Mouse (Mus musculus) left cerebral cortex, postnatal 36 days (tissue): ENCODE data around the gene Ubxn6. TPM values are rescaled to one million over a fixed set of nuclear protein-coding genes. Genes with fewer than 3 reads are reported as not detected.
"Not testable (repeated sequence)": the region's sequence is repeated elsewhere in the genome, so short reads cannot be mapped to it uniquely, and the experiment has no call there.

ENCODE experiments used
- DNase-seq, 2 experiments: peaks; one replicate each; pipeline ENCODE4 v3.0.0; 2021 to 2022; ENCODE audit warnings: low spot score in 2 of 2, mixed read lengths in 1 of 2
- intact Hi-C: fragments of 180-260 bp; cut with DNase I; formaldehyde crosslinking; loops from one replicate; pipeline ENCODE4 v1.15.1; 2025
- total RNA-seq, 2 experiments: library from RNA; stranded (reverse); gene quantifications; 2 replicates each; pipeline ENCODE4 v1.2.3; 2021

Gene Ubxn6
- total RNA-seq, 2 experiments from 2014 or later = 87.9 to 94.9 TPM

DNA sequence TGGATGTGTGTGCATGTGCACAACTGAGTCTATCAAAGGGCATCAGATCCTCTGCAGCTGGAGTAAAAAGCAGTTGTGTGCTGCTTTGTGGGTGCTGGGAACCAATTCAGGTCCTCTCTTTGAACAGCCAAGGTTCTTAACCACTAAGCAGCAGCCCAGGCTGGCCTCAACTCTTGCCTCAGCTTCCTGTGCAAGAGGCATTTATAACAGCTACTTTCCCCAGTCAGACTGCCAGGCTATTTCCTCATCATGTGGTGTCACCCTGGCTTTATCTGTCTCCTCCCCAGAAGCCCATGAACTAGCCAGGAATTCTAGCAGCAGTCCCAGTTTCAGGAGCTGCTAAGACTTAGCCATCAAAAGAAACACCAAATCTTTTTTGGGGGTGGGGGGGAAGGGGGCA is 8.4 kb downstream of the Ubxn6 start:
- intact Hi-C loops = no loop called here
- DNase-seq = no peak

DNA sequence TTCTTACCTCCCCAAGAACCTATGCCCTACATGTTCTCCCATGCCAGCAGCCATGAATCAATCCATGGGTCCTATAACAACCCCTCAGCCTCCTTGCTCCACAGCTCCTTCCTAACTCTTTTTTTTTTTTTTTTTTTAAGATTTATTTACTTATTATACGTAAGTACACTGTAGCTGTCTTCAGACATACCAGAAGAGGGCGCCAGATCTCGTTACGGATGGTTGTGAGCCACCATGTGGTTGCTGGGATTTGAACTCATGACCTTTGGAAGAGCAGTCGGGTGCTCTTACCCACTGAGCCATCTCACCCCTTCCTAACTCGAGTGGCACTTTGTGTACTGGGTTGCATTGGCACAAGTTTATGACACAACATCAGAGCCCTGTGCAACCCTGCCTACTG is 9.1 kb downstream of the Ubxn6 start:
- DNase-seq, intact Hi-C loops: not testable (repeated sequence)

DNA sequence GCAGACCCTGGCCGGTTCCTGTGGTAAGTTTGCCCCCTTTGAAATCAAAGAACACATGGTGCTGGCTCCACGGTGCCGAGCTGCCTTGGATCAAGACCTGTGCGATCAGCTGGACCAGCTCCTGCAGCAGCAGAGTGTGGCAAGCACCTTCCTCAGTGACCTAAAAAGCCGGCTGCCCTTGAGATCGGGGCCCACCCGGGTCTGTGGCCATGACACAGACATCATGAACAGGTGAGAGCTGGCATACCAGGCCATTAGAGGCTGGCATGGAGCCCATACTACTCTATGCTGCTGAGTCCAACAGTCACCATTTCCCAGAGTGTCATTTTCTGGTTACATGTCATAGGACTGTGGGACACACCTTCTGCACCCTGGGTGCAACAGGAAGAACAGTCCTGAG is 12.7 kb downstream of the Ubxn6 start:
- intact Hi-C loops = no loop called here
- DNase-seq = no peak

DNA sequence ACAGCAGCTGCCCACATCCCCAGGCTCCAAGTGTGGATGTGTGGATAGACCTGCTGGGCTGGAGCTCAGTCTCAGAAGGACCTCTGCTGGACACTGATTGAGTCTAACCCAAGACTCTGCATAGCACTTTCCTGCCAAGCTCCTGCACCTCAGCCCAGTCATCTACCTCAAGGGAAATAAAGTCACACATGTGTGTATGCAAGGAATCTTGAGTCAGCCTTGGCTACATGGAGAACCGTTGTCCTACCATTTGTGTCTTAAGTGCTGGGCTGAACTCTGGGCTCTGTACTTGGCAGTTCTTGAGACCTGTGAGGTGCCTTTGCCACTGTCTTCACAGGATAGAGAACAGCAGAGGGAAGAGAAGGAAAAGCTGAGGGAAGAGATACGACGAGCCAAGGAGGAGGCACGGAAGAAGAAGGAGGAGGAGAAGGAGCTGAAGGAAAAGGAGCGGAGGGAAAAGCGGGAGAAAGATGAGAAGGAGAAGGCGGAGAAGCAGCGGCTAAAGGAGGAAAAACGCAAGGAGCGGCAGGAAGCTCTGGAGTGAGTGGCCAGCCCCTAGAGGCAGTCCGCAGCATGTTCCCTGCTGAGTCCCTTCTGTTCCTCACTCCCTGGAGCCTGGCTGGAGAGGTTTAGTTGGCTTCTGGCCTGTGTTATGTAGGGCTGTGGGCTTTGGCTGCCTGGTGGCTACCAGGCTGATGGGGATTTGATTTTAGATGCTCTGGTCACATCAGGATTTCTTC is 17.3 kb downstream of the Ubxn6 start:
- intact Hi-C loops = no loop called here
- DNase-seq = no peak

DNA sequence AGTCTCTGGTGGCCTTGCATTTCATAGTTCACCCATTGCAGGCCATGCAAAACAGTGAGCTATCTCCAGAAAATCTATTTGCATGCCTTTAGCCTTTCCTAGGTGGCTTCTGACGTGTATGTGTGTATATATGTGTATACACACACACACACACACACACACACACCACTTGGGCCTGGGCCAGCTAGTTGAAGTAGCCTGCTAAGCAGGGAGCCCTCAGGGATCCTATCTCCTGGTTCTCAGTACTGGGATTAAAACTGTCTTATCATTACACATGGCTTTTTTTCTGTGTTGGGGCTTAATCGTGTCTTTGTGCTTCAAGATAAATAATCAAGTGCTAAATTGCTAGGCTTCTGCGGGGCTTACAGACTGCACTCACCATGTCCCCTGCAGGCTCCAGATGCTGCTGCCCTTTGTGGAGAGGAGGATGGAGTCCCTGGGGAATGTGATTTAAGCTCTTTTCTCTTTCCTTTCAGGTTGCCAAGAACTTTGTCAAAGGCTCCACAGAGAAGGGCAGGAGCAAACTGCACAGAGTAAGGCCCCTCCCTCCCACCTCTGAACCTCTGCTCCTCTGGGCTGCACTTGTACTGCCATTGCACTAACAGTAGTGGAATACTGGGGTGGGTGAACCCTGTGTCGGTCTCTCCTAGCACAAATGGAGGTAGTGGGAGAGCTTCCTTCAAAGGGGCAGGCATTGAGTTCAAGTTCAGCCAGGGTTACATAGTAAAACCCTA is 18.7 kb downstream of the Ubxn6 start:
- no peak for DNase-seq
- intact Hi-C loops = no loop called here

DNA sequence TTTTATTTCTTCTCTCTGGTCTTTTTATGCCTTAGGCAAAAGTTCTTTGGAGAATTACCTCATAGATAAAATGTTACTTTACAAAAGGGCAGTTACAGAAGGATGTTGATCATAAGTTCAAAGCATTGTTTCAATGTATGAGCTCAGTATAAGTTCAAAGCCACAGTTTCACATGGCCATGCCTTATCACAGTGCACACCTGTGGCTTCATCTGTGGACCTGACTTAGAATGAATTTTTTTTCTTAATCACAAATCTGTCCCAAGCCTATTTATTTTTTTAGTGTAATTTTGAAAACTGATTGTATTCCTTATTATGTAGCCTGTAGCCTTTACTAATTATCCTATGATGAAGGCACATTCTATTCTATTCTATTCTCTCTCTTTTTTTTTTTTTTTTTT is 19.9 kb downstream of the Ubxn6 start:
- intact Hi-C loops = no loop called here

DNA sequence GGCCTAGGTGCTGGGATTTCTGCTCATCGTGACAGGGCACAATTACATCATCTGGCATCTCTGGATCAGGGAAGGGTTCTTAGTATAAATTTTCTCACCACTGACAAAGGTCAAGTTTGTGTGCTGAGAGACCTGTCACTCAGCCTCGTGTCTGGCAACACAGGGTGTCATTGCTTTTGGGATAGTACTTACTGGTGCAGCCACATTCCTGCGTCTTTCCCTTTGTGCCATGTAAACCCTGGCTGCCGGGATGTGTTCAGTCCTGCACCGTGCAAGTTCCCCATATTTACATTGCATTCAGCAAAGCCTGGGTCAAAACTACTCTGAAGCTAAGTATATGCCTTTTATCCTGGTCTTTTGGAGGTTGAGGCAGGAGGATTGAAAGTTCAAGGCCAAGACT is 23.5 kb downstream of the Ubxn6 start:
- intact Hi-C loops = no loop called here
- DNase-seq = no peak

More for the DNA sequence above, 19.9 kb downstream of the Ubxn6 start:
- DNase-seq = no peak

DNA sequence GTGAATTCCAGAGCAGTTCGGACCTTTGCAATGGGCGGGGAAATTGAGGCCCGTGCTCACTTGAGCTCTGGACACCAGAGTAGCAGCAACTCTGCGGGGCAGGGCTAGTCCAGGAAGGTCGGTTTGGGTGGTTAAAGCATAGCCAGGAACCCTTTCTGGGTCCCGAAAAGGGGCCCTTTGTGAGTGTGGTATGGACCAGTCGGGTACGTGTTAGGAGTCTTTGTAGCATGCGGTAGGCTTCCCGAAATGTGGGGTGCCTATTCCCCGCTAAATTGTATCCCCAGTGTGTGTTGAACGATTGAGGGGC is 34.0 kb downstream of the Ubxn6 start:
- no peak for DNase-seq
- intact Hi-C loops = loop anchor here (2.0 kb wide), 1 partner anchor 34 kb away; the partner anchor contains the start of gene Ubxn6

DNA sequence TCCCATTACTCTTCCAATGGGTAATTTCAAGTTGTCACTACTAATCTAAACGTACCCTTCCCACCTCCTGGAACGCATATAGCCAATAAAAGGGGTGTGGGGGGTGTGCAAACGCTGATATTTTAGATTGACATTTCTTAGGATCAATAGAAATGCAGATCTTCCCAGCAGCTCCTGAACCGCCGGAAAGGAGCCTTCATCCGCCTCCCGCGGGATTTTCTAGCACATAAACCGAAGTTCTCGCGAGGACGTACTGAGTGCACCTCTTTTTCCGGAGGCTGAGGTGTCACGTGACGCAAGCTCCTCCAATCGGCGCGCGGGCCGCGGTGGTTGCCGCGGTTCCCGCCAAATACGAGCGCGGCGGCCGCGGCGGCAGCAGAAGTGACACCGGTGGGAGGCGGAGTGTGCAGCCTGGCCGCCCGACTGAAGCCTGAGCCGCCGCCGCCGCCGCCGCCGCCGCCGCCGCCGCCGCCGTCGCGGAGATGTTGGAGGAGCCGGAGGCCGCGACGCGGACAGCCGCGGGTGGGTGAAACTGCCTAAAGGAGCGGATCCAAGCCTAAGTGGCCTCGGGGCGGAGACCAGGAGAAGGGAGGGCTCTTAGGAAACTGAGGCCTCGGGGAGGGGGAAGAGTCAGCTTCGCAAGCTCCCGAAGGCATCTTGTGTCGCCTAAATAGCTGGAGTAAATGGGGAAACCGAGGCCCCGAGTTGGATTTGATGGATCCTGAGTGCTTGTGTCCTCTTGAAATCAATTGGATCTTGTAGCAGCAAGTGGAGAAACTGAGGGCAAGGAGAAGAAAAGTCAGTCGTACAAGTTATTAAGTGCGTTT is 34.6 kb downstream of the Ubxn6 start, which contains the start of gene Chaf1a:
Gene Chaf1a (plus strand): TSS at position 410 of the 827 bp plus-strand sequence.
- intact Hi-C loops = loop anchor here (2.0 kb wide), 1 partner anchor 35 kb away; the partner anchor contains the start of gene Ubxn6
- DNase-seq = peak; percentile 94 to 95

DNA sequence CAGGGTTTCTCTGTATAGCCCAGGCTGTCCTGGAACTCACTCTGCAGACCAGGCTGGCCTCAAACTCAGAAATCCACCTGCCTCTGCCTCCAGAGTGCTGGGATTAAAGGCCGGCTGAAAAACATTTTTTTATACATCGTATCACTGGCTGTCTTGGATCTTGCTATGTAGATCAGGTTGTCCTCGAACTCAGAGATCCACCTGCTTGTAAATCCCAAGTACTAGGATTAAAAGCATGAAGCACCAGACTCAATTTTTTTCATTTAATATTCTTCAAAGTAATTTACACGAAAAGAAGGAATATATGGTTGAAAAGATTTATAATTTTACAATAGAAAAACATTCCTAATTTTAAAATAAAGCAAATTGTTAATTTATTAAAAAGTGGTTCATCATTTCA is 35.5 kb downstream of the Ubxn6 start:
- intact Hi-C loops = no loop called here
- DNase-seq = no peak

DNA sequence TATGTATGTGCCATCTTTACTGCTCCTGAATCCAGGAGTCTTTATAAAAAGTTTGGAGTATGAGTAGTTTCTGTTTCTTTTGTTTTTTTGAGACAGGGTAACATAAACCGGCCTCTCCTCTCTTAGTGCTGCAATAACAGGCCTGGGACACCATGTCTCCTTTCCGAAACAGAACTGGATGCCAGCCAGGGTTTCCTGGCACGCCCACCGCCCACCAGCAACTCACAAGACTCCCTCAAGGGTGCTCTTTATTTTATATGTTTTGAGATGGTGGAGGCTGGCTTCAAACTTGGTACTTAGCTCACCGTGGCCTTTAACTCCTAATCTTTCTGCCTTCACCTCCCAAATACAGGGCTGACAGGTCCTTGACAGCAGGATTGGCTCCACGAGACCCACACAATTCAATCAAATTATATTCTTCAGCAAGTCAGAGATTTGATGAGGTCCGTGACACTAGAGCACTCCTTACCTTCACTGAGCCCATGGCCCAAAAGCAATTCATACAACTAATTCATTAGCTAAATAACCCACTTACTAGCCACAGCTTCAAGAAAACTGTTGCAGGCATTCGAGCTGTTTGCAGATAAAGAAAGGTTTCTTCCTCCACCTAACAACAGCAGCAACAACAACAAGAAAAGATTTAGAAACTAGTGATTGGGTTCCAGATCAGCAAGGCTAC is 36.1 kb downstream of the Ubxn6 start:
- intact Hi-C loops = no loop called here

DNA sequence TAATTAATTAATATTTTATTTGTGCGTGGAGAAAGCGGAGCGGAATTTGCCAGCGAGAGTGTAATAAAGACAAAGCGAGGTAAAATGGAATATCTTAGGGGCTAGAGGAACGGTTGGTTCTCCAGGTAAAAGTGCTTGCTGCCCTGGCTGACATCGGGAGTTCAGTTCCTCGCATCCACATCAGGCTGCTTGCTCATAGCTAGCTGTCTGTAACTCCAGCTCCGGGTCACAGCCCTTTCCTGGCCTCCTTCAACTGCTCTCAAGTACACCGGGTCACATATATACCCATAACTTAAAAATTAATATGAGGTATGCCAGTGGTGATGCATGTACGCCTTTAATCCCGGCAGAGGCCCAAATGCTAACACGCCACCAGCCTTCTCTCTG is 37.9 kb downstream of the Ubxn6 start:
- intact Hi-C loops = no loop called here
- DNase-seq = no peak

More for the DNA sequence above, 36.1 kb downstream of the Ubxn6 start:
- DNase-seq = no peak

DNA sequence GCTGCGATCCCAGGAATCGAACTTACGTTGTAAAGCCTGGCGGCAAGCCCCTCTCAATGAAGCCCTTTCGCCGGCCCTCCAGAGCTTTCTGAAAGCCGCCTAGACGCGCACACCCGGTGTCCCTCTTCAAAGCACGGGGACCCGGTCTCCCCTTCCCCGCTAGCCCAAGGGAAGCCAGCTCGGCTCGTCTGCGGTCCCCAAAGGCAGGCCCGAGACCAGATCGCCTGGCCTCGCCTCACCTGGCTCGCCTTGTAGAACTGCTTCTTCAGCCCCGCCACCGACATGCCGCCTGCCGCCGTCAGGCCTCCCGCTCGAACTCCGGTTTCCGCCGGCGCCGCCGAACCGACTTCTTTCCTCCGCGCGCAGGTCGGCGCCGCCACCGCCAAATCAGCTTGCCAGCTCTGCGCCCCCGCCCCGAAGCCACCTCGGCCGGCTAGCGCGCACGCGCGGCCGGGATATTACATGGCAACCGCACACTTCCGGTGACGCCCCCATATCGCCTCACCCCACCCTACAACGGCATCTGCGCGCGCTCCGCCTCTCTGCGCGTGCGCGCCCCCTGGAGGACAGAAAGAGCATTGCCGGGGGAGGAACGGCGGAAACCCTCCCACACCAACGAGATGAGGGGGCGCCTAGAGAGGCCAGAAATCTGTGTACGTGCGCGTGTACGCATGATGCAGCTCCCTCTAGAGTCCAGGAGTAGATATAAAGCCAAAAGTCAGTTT is 38.5 kb downstream of the Ubxn6 start, which contains the start of gene Sh3gl1:
Gene Sh3gl1 (minus strand): TSS at position 460 of the 725 bp plus-strand sequence.
- DNase-seq = peak; percentile 100
- intact Hi-C loops = no loop called here

DNA sequence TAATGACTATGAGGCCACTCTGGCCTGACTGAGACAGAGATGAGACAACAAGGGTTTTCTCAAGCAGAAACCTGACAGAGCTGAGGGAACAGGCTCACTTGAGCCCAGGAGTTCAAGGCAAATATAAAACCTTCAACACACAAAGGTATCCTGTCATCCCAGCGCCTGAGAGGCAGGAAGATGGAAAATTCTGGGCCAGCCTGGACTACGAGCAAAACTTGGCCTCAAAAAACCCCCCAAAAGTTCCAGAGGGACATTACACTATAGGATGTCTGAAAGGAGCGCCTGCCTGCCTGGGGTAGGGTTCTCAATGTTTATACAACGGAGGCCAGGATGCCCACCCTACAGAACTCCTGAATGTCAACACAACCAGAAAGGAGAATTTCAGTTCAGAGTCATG is 39.6 kb downstream of the Ubxn6 start:
- intact Hi-C loops = no loop called here
- DNase-seq = no peak

DNA sequence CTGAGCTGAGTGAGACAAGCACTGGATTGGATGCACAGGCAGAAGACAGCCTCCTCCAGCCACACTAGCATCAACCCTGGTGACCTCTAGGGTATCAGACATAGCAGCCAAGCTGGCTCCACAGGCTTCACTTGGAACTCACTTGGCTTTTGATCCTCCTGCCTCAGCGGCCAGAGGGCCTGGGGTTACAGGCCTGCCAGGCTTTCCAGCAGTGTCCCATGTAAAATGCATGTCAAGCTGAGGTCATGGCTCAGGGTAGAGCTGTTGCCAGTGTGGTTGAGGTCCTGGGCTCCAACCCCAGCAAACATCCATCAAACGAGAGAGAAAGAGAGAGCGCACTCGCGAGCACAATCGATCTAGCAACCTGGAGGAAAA is 40.1 kb downstream of the Ubxn6 start:
- no peak for DNase-seq
- intact Hi-C loops = no loop called here

DNA sequence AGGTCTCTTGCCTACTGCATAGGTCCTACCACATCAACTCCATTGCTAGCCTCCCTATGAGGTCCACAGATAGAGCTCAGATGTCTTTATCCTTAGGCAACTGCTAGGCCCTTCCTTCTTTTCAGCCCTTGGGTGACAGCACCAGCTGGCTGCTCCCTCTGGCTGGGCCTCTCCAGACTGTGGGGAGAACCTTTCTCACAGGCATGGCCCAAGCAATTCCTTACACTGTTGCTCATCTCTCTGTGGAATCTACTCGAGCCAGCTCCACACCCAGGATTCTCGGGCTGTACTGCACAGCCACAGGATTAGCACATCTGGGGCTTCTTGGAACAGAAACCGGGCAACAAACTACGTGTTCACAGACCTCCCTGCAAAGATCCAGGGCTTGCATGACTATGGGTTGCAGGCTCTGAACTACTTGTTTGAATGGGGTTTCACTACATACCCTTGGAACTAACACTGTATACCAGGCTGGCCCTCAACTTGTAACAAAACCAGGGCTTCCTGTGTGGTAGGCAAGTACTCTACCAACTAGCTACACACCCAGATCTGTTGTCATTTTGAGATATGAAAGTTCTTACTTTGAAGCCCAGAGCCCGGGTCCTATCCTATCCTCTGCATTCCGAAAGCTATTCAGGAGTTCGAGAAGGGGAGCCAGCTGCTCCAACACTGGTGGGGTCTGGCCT is 40.6 kb downstream of the Ubxn6 start:
- DNase-seq = no peak
- intact Hi-C loops = no loop called here

DNA sequence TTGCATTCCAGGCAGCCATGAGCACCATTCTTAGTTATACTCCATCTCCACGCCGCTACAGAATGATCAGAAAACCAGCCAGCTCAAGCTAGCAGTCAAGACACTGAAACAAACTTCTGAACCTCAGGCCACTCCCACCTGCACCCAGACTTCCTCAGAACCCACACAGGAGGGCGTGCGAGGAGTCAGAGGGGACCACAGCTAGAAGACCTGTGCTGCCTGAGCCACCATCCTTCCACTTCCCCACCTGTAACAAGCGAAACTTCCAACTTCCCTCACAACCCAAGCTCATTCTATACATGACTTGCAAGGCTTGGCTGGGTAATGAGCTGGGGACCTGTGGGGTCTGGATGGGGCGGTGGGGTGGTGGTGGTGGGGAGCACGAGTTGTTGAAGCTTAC is 42.0 kb downstream of the Ubxn6 start:
- intact Hi-C loops = no loop called here
- DNase-seq = no peak

DNA sequence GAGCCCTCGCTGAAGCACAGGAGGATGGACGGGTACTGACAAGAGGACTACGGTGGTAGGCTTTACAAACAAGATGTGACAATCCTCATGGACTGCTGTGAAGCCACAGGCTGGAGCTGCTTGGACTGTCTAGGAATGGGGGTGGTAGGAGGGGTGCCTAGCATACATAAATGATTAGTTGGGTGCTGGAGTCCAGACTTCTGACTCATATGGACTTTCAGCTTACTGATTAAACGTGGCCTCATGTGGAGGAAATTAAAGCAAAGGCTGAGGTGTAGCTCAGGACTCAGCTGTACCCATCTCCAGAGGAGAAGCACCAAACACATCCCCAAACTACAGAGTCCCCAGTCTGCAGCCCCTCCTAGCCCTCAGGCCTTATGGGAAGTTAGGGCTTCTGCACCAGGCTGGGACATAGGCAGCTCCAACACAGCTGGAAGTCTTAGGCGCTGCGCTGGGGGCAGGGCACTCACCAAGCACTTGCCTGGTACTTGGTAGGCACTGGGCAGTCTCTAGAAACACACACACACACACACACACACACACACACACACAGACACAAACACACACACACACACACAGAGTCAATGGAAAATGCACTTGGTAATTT is 42.6 kb downstream of the Ubxn6 start:
- no peak for DNase-seq
- intact Hi-C loops = no loop called here
